Mouse (Mus musculus): ENCODE results near the gene Pdcd1lg2.

Pdcd1lg2 gene

DNA sequence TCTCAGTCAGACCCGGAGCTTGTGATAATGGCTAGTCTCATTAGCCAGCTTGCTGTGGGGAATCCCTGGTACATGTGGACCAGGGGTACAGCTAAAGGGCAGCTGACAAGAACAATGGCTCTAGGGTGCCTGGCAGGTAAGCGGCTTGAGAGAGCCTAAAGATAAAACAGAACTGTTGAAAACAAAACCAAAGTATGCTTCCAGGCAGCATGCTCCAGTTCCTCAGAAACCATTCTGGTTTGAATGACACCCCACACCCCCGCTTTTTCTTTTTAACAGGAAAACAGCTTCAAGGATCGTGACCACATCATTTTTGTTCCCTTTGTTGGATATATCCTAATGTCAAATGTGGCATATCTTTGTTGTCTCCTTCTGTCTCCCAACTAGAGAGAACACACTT is at the start of gene Pdcd1lg2:
Gene Pdcd1lg2 (plus strand): TSS at position 301 of the 400 bp plus-strand sequence.
- no peak for DNase-seq

DNA sequence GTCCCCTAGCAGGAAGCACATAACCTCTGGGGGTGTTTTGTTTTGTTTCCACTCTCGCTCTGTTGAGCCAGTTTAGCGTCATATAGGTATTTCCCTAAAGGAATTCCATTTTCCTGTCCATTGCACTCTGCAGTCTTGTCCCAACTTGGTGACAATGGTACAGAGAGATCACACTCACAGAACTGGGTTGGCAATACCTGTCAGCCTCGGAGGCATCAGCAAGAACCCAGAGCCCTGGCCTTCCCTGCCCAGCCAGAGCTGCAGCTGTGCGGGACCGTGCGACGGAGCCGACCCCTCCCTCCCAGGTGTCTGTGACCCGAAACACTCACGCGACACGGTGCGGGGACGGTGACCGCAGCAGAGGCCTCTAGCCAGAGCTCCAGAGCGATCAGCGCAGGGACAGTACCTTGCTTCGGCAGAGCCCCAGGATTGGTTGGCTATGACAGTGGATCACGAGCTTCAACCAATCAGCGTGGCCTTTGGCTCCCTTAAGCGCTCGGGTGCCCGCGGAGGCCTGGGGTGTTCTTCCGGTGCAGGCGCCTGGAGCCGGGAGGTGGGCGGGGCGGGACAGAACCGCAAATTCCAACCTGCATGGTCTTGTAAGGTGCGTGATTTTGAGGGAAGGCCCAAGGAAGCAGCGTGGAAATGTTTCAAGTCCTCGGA is 49.1 kb upstream of the Pdcd1lg2 start:
- DNase-seq, result peak; percentile 93 to 94

DNA sequence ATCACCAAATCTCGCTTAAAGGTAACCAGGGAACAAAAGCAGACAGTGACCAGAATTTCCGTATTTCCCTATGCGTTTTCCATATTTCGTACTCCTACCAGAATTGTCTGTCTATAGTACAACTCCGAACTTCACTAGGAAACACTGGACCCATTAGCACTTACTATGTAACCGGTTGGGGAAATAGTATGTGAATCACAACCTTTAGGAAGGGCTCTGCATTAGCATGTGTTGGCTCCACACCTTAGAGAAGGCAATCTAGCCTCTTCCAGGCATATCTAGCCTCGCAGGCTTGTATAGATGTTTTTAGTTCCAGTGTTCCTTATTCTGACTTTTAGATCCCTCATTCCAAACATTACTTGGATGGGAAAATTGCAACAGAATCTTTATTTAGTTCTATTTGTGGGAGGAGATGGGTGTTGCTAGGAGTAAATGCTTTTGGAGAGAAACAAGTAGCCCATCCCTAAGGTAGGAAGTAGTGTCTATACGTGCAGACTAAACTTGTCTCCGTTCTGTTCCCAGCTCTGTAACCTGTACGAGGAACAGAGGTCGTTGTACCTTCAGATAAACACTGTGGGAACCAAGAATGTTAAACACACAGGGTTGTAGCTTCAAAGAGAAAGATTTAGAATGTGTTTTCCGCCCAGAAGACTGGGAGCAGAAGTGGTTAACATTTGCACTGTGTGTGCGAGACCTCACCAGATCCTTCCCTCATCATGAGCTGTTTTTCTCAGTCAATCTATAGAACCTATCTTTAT is 48.4 kb upstream of the Pdcd1lg2 start:
- DNase-seq, result no peak

DNA sequence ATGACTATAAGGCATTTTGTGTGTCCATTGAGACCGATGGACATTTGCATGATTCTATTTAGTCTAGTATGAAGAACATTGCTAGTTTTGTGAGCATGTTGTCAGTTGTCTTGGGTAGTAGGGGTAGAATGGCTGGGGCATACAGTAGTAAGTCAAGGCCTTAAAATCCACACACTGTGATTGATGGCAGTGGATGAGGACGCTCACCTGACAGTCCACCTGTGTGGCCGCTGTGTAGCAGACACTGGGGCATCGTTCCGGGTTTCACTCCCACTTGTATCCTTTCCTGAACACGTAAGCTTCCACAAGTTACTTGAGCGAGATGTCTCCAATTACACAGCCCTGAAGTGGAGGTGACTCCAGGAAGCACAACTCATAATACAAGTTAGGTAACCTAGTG is 47.2 kb upstream of the Pdcd1lg2 start:
- DNase-seq, result no peak

DNA sequence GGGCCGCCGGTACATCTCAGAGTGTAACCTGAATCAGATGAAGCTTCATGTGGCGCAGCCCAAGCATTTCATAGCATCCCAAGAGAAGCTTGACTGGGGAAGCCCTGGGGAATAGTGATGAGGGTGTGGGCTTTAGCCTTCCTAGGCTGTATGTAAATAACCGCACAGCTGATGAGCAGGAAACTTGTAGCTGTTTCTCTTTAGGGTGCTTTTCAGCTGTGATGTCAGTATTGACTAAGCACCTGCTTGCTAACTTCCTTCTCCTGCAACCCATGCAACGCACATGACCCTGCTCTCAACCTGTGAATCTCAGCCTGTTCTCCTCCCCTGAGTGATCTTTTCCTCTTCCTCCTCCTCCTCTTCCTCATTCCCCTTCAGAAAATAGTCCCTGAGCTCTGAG is 46.6 kb upstream of the Pdcd1lg2 start:
- DNase-seq, result no peak

DNA sequence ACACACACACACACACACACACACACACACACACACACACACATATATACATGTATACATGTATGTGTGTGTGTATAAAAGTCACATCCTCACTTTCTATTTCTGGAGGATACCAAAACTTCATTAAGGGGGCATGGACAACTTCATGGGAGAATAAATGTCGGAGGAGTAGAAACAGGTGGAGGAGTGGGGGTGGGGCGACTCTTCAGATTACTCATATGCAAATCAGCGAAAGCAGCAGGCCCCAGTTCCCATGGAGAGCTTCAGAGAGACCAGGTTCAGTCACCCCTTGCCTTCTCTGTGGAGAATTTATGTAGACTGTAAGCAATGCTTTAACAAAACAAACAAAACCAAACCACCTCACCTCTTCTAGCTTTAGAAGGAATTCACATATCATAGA is 45.6 kb upstream of the Pdcd1lg2 start:
- no peak for DNase-seq

DNA sequence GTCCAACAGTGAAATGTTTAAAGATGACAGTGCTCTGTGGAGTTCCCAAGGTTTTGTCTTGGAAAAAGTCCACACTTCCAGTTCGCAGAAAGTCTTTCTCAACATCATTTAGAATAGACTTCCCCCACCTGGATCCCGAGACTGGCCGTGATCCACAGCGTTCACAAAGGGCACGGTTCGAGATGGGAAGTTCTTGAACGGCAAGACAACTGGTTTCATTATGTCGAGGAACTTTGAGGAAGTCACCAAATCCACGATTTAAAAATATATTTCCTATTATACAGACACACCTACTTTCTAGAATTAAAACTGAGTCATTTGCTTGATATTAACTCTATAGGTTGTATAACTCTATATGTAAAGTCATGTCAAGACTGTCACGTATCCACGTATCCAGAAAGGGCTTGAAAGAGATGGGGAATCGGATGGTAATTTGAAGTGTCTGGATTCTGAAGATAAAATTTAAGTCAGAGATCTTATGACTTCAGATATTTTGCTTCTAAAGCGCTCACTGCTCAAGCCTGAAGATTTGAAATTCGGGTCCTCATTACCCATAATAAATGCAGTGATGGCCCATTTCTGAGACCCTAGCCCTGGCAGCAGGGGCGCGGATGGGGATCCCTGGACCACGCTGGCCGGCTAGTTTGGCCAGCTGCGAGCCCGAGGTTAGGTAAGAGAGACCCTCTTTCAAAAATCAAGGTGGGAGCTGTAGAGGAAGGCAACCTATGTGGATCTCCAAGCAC is 44.3 kb upstream of the Pdcd1lg2 start:
- DNase-seq, result no peak

DNA sequence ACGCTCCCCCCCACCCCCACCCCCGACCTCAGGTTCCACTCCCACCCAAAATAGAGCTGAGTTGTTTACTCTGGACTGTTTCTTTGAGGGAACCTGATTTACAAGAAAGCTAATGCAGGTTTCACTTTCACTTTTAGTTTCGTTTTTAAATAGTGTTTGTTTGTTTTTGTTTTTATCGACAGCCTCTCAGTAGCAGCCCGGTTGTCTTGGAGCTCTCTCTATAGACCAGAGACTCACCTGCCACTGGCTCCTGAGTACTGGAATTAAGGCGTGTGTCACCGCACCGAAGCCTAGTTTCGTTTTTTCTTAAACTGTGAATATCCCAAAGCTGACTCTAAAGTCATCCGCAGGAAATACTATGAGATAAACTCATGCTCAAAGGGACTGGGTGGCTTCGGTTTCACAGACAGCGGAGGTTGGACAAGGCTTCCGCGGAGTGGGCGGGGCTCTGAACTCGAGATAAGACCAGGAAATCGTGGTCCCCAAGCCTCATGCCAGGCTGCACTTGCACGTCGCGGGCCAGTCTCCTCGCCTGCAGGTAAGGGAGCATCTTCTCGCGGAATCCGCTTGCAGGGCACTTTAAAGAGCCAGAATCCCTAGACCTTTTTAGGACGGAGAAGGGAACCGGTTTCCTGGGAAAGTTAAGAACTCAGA is 43.6 kb upstream of the Pdcd1lg2 start, which contains the start of the genes Plgrkt and Cd274:
Gene Plgrkt (minus strand): TSS at position 422 of the 654 bp plus-strand sequence.
Gene Cd274 (plus strand): TSS at position 487 of the 654 bp plus-strand sequence.
- DNase-seq, result peak; percentile 54 to 74

DNA sequence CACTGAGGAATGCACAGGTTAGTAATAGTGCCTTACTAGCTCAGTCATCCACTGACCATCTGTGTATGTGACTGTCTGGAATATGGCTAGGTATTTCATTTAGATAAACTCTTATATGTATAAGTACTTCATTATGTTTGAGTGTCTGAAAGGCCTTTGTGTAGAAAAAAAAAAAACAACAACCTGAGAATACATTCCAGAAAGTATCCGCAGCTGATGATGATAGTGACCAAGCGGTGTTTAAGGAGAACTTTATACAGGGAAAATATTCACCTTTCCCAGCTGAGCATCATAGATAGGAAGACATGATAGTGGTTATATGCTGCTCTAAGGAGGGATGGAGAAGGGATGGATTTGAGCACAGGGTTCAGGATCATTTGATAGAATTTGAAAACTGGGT is 42.7 kb upstream of the Pdcd1lg2 start:
- no peak for DNase-seq

DNA sequence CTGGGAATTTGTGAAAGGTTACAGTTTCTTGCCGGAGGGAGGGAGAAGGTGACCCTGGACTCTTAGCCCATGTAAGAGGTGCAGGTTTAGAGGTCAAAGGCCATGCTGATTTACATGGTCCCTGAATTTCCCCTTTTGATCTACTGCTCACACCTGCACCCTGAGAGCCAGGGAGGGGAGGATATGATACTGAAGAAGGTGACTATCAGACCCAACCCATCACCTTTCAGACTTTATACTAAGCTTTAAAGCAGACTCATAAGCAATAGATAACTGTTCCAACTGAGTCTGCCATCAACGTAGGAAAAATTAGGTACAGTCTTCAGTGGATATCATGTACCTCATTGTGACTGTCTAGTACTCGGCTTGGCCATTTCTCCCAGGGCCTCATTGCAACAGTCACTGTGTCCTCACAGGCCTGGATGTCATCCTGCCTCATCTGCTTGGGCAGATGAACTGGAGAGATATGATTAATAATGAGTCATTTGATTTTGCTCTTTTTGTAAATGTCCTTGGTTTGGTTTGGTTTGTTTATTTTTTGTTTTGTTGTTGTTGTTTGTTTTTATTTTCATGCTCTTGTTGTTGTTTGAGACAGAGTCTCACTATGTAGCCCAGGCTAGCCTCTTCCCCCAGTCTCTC is 41.9 kb upstream of the Pdcd1lg2 start:
- no peak for DNase-seq

DNA sequence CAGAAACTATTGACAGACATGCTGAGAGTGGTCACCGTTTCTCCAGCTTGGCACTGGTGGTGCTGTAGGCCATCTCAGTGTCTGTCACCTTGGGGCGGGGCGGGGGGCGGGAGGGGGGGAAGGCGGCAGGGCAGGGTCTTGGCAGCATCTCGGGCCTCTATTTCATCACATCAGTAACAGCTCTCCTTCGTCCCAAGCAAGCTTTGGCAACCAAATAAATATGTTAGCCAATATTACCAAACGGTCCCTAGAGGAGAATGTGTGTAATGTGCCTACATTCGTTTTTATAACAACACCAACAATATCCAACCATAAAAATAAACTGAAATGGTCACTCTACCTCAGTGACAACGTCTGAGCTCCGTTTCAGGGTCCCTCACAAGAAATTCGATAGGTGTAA is 40.6 kb upstream of the Pdcd1lg2 start:
- DNase-seq, result no peak

DNA sequence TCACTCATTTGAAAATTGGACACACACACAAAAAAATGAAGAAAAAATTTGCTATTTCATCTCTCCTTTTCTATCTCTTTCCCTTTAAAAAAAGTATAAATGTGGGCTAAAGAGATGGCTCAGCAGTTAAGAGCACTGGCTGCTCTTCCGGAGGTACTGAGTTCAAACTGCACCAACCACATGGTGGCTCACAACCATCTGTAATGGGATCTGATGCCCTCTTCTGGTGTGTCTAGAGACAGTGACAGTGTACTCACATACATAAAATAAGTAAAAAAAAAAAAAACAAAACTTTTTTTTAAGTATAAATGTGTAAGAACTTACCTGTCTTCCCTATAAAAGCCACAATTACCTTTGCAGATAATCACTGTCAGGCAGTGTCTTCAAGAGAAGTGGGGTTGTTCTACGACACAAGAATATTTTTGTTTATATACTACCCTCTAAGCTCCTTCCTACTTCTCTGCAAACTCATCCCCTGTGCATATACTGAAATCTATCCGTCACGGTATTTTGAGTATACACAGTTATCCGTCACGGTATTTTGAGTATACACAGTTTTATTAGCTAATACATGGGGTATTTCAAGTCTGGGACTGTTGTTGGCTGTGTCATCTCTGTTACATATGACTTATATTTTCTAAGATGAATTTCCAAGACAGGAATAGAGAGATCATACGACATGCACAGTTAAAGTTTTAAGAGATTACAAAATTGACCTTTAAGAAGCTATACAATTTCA is 40.0 kb upstream of the Pdcd1lg2 start:
- no peak for DNase-seq

DNA sequence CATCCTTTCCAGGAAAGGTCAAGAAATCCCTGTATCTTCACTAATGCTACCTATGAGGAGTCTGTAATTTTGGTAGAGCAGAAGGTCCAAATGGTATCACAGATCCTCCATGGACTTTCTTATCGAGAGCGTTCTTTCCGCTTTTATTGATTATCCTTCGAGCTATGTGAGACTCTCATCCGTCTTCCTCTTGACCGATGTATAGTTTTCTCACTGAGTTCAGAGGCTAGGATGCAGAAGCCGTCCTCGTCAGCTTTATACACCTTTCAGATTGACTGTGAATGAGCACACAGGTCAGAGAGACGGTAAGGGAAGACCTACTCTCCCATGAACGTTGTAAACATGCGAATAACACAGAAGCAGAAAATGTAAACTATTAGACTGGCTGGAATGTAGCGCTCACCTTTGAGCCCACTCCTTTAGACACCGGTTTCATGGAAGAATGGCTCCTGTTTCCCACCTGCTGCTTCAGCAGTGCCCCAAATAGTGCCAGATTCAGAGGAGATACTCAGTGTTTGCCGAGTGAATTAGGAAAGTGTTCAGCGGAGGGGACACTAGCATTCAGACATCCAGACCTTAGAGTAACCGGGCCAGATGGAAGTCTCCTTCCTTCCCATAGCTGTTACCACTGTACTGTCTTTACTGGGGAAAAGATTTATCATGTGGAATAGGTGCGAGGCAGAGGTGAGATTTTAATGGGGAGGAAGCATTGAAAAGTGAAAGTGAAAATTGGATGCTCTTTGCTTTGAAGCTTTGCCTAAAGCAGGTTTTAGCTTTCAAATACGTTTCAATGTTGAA is 39.2 kb upstream of the Pdcd1lg2 start:
- no peak for DNase-seq

DNA sequence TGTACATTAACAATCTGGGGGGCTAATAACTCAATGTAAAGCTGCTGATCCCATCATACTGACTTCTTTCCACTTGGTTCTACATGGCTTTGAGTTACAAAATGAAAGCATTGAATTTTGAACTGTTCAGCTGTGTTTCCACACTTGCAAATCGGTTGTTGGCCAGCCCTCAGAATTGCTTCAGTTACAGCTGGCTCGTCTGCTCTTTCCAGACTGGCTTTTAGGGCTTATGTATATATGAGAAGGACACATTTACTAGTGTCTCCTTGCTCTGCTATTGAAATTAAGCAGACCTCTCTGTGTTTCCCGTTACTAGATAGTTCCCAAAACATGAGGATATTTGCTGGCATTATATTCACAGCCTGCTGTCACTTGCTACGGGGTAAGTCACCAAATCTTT is 38.6 kb upstream of the Pdcd1lg2 start:
- no peak for DNase-seq

DNA sequence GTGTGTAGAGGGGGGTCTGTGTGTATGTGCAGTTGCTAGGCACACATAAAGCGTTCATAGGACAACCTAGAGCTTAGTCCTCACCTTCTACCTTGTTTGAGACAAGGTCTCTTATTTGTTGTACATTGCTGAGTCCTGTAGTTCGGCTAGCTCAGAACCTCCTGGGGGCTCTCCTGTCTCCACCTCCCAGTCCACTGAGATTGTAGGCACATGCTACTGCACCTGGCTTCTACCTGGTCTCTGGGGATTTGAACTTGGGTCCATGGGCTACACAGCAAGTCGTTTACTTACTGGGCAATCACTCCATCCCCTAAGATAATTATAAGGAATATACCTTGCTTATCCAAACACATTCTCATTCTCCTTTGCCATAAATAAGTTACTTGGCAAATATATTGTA is 38.1 kb upstream of the Pdcd1lg2 start:
- no peak for DNase-seq

DNA sequence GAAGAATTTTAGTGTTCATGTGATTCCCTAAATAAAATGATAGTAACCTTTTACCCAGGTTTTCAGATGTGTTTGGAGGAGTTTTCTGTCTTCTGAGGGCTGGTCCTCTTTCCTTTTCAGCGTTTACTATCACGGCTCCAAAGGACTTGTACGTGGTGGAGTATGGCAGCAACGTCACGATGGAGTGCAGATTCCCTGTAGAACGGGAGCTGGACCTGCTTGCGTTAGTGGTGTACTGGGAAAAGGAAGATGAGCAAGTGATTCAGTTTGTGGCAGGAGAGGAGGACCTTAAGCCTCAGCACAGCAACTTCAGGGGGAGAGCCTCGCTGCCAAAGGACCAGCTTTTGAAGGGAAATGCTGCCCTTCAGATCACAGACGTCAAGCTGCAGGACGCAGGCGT is 37.3 kb upstream of the Pdcd1lg2 start:
- no peak for DNase-seq

DNA sequence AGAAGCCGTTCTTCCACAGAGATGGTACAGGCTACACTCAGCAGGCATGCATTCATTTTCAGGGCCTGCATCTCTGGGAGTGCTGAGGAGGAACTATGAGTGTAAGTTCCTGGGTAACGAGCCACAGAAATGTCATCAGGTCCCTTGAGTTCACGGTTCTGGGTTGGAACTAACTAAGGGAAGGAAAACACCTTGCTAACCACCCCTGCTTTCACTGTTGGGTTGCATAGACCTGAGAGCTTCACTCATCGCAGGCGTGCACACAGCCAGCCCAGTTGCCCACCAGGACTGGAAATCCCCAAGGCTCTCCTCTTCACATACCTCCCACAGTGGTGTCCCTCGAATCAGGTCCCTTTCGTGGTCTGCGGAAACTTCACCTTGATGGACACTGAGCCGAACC is 35.8 kb upstream of the Pdcd1lg2 start:
- DNase-seq, result no peak

DNA sequence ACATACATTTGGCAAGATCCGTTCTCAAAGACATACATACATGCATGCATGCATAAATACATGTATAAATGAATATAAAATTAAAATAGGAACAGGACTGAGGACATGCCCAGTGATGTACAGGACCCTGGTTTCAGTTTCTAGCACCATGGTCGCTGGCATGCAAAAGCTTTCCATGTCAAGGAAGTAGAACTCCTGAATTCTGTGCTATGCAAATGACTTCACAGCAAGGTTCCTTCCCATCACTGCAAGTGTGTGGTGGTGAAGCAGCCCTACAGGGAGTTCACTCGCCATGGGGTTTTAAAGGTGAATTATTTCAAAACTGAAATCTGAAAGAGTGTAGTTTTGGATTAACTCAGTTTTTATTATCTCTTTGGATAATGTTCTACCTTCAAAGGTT is 34.3 kb upstream of the Pdcd1lg2 start:
- no peak for DNase-seq

DNA sequence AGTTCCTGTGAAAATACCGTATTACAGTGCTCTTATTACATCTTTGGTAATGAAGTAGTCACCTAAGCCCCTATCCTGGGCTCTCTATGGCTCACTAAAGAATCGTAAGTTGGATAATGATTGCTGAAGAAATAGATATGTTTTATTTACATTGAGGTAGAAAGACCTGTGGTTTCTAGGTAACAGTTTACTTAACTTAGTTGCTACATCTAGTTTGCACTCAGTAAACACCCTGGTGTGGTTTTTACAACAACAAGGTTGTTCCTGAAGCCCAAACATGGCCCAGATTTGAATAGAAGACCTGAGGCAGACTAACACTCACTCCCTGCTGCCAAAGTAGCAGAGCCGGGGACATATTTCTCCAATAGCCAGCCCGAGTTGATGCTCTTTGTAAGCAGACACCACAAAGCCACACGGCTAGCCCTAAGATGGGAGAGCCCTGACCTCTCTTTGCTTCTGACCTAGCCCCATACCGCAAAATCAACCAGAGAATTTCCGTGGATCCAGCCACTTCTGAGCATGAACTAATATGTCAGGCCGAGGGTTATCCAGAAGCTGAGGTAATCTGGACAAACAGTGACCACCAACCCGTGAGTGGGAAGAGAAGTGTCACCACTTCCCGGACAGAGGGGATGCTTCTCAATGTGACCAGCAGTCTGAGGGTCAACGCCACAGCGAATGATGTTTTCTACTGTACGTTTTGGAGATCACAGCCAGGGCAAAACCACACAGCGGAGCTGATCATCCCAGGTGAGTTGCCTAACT is 30.7 kb upstream of the Pdcd1lg2 start:
- no peak for DNase-seq

DNA sequence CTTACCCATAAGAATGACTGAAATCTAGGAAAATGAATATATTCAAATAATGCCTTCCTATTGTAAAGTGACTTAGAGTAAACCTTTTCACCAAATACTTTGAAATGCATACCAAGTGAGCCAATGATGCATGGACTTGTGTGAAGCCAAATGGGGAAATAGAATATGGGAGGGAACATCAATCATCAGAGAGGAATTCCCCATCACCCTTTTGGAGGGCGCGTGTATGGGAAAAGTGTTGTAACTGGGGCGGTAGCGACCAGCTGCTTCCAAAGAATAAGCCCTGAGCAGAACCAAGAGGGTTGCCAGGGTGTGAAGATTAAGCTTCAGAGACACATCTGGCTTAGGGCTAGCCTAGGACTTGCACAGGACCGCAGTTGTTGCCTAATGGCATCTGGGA is 27.4 kb upstream of the Pdcd1lg2 start:
- no peak for DNase-seq

All from cerebellum, postnatal 25 days (tissue).